Mouse (Mus musculus): ENCODE measurements around the gene Olfr668.

DNA sequence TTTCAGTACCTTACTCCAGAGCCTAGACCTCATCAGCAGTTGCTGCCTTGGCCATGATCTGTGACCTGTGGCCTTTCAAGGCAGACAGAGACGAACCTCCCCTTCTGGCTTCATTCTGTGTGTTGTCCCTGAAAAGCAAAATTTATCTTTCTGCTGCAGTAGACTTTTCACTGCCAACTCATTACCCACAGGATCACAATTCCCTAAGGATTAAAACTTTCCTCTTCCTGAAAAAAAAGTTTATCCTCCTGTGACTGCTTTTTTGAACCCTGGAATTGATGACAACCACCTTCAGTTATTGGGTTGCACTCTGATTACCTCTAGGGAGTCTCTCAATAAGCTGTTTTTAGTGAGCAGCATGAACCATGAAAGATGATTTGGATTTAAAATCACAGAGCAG lies 34.7 kb upstream of the Olfr668 start, which contains the start of gene Olfr670:
- TF ChIP-seq CTCF (IDR thresholded peaks at IDR 0.05; ENCODE audit: borderline replicate concordance, insufficient read depth, low read length) (no peak), POLR2A (IDR thresholded peaks at IDR 0.05; ENCODE audit: low read depth, low read length) (no peak)
